Mouse (Mus musculus) heart, embryonic 11.5 days (tissue): ENCODE data around the gene Gpr176. TPM values are rescaled to one million over a fixed set of nuclear protein-coding genes. Genes with fewer than 3 reads are reported as not detected.

Experiments used
- ATAC-seq: fragments of 200-750 bp; cut with Nextera tagmentation; replicated peaks from 2 replicates; pipeline ENCODE4 v1.8.0; 2017; ENCODE audit warnings: moderate library complexity; ENCODE audit not compliant: insufficient number of reproducible peaks, low FRiP score, low TSS enrichment
- H3K27ac ChIP-seq: fragments of 300-500 bp; sonication (generic); 2 replicates; pipeline ENCODE4 v1.5.1; 2014; ENCODE audit warnings: mild to moderate bottlenecking, low read depth, low read length
- H3K27me3 ChIP-seq: fragments of 300-500 bp; sonication (generic); 2 replicates; pipeline ENCODE4 v1.6.1; 2014; ENCODE audit warnings: mild to moderate bottlenecking, low read length, mixed read lengths; ENCODE audit not compliant: control insufficient read depth, insufficient read depth
- H3K36me3 ChIP-seq: fragments of 300-500 bp; sonication (generic); 2 replicates; pipeline ENCODE4 v1.6.1; 2014; ENCODE audit warnings: mild to moderate bottlenecking, low read length, moderate library complexity, mixed read lengths; ENCODE audit not compliant: control insufficient read depth, insufficient read depth
- H3K4me1 ChIP-seq: fragments of 300-500 bp; sonication (generic); 2 replicates; pipeline ENCODE4 v1.6.1; 2014; ENCODE audit warnings: low read length; ENCODE audit not compliant: control insufficient read depth, insufficient read depth
- H3K4me2 ChIP-seq: fragments of 300-500 bp; sonication (generic); 2 replicates; pipeline ENCODE4 v1.6.1; 2014; ENCODE audit warnings: mild to moderate bottlenecking, moderate library complexity
- H3K4me3 ChIP-seq: fragments of 300-500 bp; sonication (generic); 2 replicates; pipeline ENCODE4 v1.5.1; 2014; ENCODE audit warnings: low read depth, low read length
- H3K9ac ChIP-seq: fragments of 300-500 bp; sonication (generic); 2 replicates; pipeline ENCODE4 v1.6.1; 2014; ENCODE audit warnings: mild to moderate bottlenecking, low read depth, low read length, moderate library complexity
- H3K9me3 ChIP-seq: fragments of 300-500 bp; sonication (generic); replicated peaks from 2 replicates; pipeline ENCODE4 v1.6.1; 2016; ENCODE audit warnings: low read length; ENCODE audit not compliant: control insufficient read depth
- WGBS: fragments of 180-500 bp; shearing (Covaris S2); extraction: QIAGEN DNeasy Blood & Tissue Kit; methylation state at CpG from one replicate; pipeline ENCODE4 v1.1.7; 2014; ENCODE audit not compliant: insufficient replicate concordance; 5-methylcytosine and 5-hydroxymethylcytosine counted together
- polyA plus RNA-seq: library from polyadenylated mRNA; unstranded; fragments of >200 nt; fragmentation: Nextera tagmentation; extraction: Ambion mirVana; gene quantifications from 2 replicates; pipeline ENCODE4 v1.2.1, GENCODE M21; 2014

The Gpr176 gene
- polyA plus RNA-seq, 1 experiment from 2014 or later, result not detected

GRCm38 (mm10) chr2:118405568-118405967, 32.3 kb upstream of the Gpr176 start:
- H3K9ac ChIP-seq, result no peak overlapping the region
- no peaks in the 10 kb centered on the region for H3K4me1 ChIP-seq
- peaks cover 6% of the 10 kb centered on the region; the same call in 1 of the 2 replicates for H3K36me3 ChIP-seq
- H3K9me3 ChIP-seq, result no peaks in the 10 kb centered on the region
- no peaks in the 10 kb centered on the region for H3K27me3 ChIP-seq
- H3K27ac ChIP-seq, result no peak overlapping the region
- ATAC-seq, result no peak
- WGBS, result 79% methylated on average over 4 of the region's 4 CpGs
- H3K4me2 ChIP-seq, result no peak overlapping the region
- no peak overlapping the region for H3K4me3 ChIP-seq

GRCm38 (mm10) chr2:118404336-118404735, 31.1 kb upstream of the Gpr176 start:
- Histone ChIP-seq H3K4me1 (no peaks in the 10 kb centered on the region), H3K4me3 (no peak overlapping the region), H3K27me3 (no peaks in the 10 kb centered on the region), H3K4me2 (no peak overlapping the region), H3K27ac (no peak overlapping the region), H3K9me3 (no peaks in the 10 kb centered on the region), H3K9ac (no peak overlapping the region), H3K36me3 (peaks cover 6% of the 10 kb centered on the region; the same call in 1 of the 2 replicates)
- ATAC-seq, result no peak
- 90% methylated on average over 5 of the region's 5 CpGs for WGBS

GRCm38 (mm10) chr2:118401834-118402727, 28.9 kb upstream of the Gpr176 start:
- H3K4me2 ChIP-seq, result no peak overlapping the region
- H3K27me3 ChIP-seq, result no peaks in the 10 kb centered on the region
- no peak overlapping the region for H3K4me3 ChIP-seq
- no peak for ATAC-seq
- WGBS, result 89% methylated on average over 5 of the region's 5 CpGs
- H3K36me3 ChIP-seq, result 0 out of 2 replicates have a peak, but pooled peaks cover 2% of the 10 kb centered on the region
- H3K9me3 ChIP-seq, result no peaks in the 10 kb centered on the region
- no peaks in the 10 kb centered on the region for H3K4me1 ChIP-seq
- no peak overlapping the region for H3K9ac ChIP-seq
- no peak overlapping the region for H3K27ac ChIP-seq

GRCm38 (mm10) chr2:118399751-118400150, 26.5 kb upstream of the Gpr176 start:
- Histone ChIP-seq H3K27ac (no peak overlapping the region), H3K36me3 (no peaks in the 10 kb centered on the region), H3K27me3 (no peaks in the 10 kb centered on the region), H3K4me1 (no peaks in the 10 kb centered on the region), H3K9me3 (no peaks in the 10 kb centered on the region), H3K4me3 (no peak overlapping the region), H3K4me2 (no peak overlapping the region), H3K9ac (no peak overlapping the region)
- ATAC-seq, result no peak
- 88% methylated on average over 5 of the region's 5 CpGs for WGBS

- no peak overlapping the region for H3K4me2 ChIP-seq
- H3K9me3 ChIP-seq, result no peaks in the 10 kb centered on the region
- no peak overlapping the region for H3K27ac ChIP-seq
- H3K36me3 ChIP-seq, result no peaks in the 10 kb centered on the region
- no peak overlapping the region for H3K4me3 ChIP-seq
- 74% methylated on average over 5 of the region's 5 CpGs for WGBS
- peaks cover 8% of the 10 kb centered on the region; the same call in 1 of the 2 replicates for H3K4me1 ChIP-seq
- ATAC-seq, result no peak
- H3K27me3 ChIP-seq, result no peaks in the 10 kb centered on the region
- H3K9ac ChIP-seq, result no peak overlapping the region
Measured at GRCm38 (mm10) chr2:118391201-118391600, 18.0 kb upstream of the Gpr176 start.

- peak overlapping the region; percentile 88; the same call in 1 of the 2 replicates for H3K4me2 ChIP-seq
- H3K9me3 ChIP-seq, result no peaks in the 10 kb centered on the region
- ATAC-seq, result no peak
- no peak overlapping the region for H3K4me3 ChIP-seq
- H3K4me1 ChIP-seq, result peaks cover 8% of the 10 kb centered on the region; the same call in 1 of the 2 replicates
- H3K36me3 ChIP-seq, result no peaks in the 10 kb centered on the region
- H3K27me3 ChIP-seq, result no peaks in the 10 kb centered on the region
- no peak overlapping the region for H3K9ac ChIP-seq
- H3K27ac ChIP-seq, result no peak overlapping the region
- 90% methylated on average over 5 of the region's 5 CpGs for WGBS
Measured at GRCm38 (mm10) chr2:118390072-118390471, 16.9 kb upstream of the Gpr176 start.

- no peak overlapping the region for H3K27ac ChIP-seq
- no peaks in the 10 kb centered on the region for H3K9me3 ChIP-seq
- 70% methylated on average over 3 of the region's 3 CpGs for WGBS
- H3K9ac ChIP-seq, result no peak overlapping the region
- no peaks in the 10 kb centered on the region for H3K36me3 ChIP-seq
- no peaks in the 10 kb centered on the region for H3K27me3 ChIP-seq
- H3K4me2 ChIP-seq, result peak overlapping the region; percentile 88
- ATAC-seq, result no peak
- H3K4me3 ChIP-seq, result peak overlapping the region; percentile 85
- H3K4me1 ChIP-seq, result peaks cover 8% of the 10 kb centered on the region; the same call in 1 of the 2 replicates
Measured at GRCm38 (mm10) chr2:118389569-118389968, 16.4 kb upstream of the Gpr176 start.

GRCm38 (mm10) chr2:118388341-118389335, 15.4 kb upstream of the Gpr176 start, which contains the start of gene Eif2ak4:
Eif2ak4 (plus strand) TSS chr2:118388618.
- Histone ChIP-seq H3K9ac (peak within 1 kb of the TSS; percentile 92), H3K36me3 (no peaks in the 10 kb centered on the region), H3K27ac (peak within 1 kb of the TSS; percentile 93), H3K27me3 (no peaks in the 10 kb centered on the region), H3K4me1 (peaks cover 8% of the 10 kb centered on the region; the same call in 1 of the 2 replicates), H3K4me2 (peak within 1 kb of the TSS; percentile 88), H3K9me3 (no peaks in the 10 kb centered on the region), H3K4me3 (peak within 1 kb of the TSS; percentile 85)
- WGBS, result under 1% methylated on average over 61 of the region's 61 CpGs
- ATAC-seq, result peak; percentile 98
